Mouse (Mus musculus): Measurements from ENCODE around the gene E130208F15Rik. TPM values are rescaled to one million over a fixed set of nuclear protein-coding genes. Genes with fewer than 3 reads are reported as not detected.

Gene E130208F15Rik
- polyA plus RNA-seq, 1 experiment from 2014 or later: 2.4 TPM

- Histone ChIP-seq H3K9me3 (no peaks in the 10 kb centered on the region), H3K4me2 (peak within 1 kb of the TSS; percentile 85), H3K4me1 (peaks cover 19% of the 10 kb centered on the region; the same call in 1 of the 2 replicates), H3K27ac (peak within 1 kb of the TSS; percentile 64), H3K9ac (peak within 1 kb of the TSS; percentile 35), H3K36me3 (peaks cover 6% of the 10 kb centered on the region), H3K4me3 (replicated peaks) (peak within 1 kb of the TSS; percentile 67), H3K27me3 (replicated peaks) (no peaks in the 10 kb centered on the region)
- 3% methylated on average over 27 of the region's 27 CpGs for WGBS
- ATAC-seq (ENCODE audit: insufficient read depth, low FRiP score, low read depth): peak; percentile 100
These were observed 13.2 kb upstream of the E130208F15Rik start, which contains the start of gene Alkbh6 for GRCm38 (mm10) chr7:30308076-30309005. Gene Alkbh6 (plus strand): TSS chr7:30308717.

- no peak for ATAC-seq (ENCODE audit: insufficient read depth, low FRiP score, low read depth)
- Histone ChIP-seq H3K36me3 (no peaks in the 10 kb centered on the region), H3K4me1 (peaks cover 19% of the 10 kb centered on the region; the same call in 1 of the 2 replicates), H3K4me2 (peak overlapping the region; percentile 85), H3K9ac (peak overlapping the region; percentile 35), H3K27me3 (replicated peaks) (no peaks in the 10 kb centered on the region), H3K4me3 (replicated peaks) (peak overlapping the region; percentile 67), H3K27ac (peak overlapping the region; percentile 36; the same call in 1 of the 2 replicates), H3K9me3 (no peaks in the 10 kb centered on the region)
- WGBS: 56% methylated on average over 15 of the region's 15 CpGs
These were observed 12.0 kb upstream of the E130208F15Rik start for GRCm38 (mm10) chr7:30309395-30310129.

GRCm38 (mm10) chr7:30310136-30310535 is 11.4 kb upstream of the E130208F15Rik start:
- ATAC-seq (ENCODE audit: insufficient read depth, low FRiP score, low read depth): no peak
- Histone ChIP-seq H3K9me3 (no peaks in the 10 kb centered on the region), H3K4me2 (no peak overlapping the region), H3K4me1 (peaks cover 19% of the 10 kb centered on the region; the same call in 1 of the 2 replicates), H3K27ac (no peak overlapping the region), H3K27me3 (replicated peaks) (no peaks in the 10 kb centered on the region), H3K9ac (no peak overlapping the region), H3K4me3 (replicated peaks) (no peak overlapping the region), H3K36me3 (no peaks in the 10 kb centered on the region)
- 81% methylated on average over 12 of the region's 12 CpGs for WGBS

- Histone ChIP-seq H3K9me3 (no peaks in the 10 kb centered on the region), H3K4me1 (peaks cover 13% of the 10 kb centered on the region; the same call in 1 of the 2 replicates), H3K27ac (no peak overlapping the region), H3K27me3 (replicated peaks) (no peaks in the 10 kb centered on the region), H3K4me2 (no peak overlapping the region), H3K36me3 (no peaks in the 10 kb centered on the region), H3K4me3 (replicated peaks) (no peak overlapping the region), H3K9ac (no peak overlapping the region)
- no peak for ATAC-seq (ENCODE audit: insufficient read depth, low FRiP score, low read depth)
- WGBS: 44% methylated on average over 27 of the region's 27 CpGs
These were observed 7.7 kb upstream of the E130208F15Rik start for GRCm38 (mm10) chr7:30313666-30314320.

- WGBS: 6% methylated on average over 9 of the region's 9 CpGs
- Histone ChIP-seq H3K9me3 (no peaks in the 10 kb centered on the region), H3K36me3 (no peaks in the 10 kb centered on the region), H3K4me2 (peak within 1 kb of the TSS; percentile 46), H3K27ac (peak within 1 kb of the TSS; percentile 61), H3K4me3 (replicated peaks) (peak within 1 kb of the TSS; percentile 44), H3K27me3 (replicated peaks) (no peaks in the 10 kb centered on the region), H3K9ac (peak within 1 kb of the TSS; percentile 39), H3K4me1 (0 out of 2 replicates have a peak, but pooled peaks cover 4% of the 10 kb centered on the region)
- peak; percentile 76; the same call in 1 of the 2 replicates for ATAC-seq (ENCODE audit: insufficient read depth, low FRiP score, low read depth)
These were observed 6.8 kb upstream of the E130208F15Rik start, which contains the start of gene Syne4 for GRCm38 (mm10) chr7:30314721-30315155. Gene Syne4 (plus strand): TSS chr7:30314807.

- H3K4me3 ChIP-seq (replicated peaks): peak overlapping the region; percentile 44
- H3K4me2 ChIP-seq: peak overlapping the region; percentile 46
- WGBS: 65% methylated on average over 13 of the region's 13 CpGs
- H3K27me3 ChIP-seq (replicated peaks): no peaks in the 10 kb centered on the region
- H3K9me3 ChIP-seq: no peaks in the 10 kb centered on the region
- ATAC-seq (ENCODE audit: insufficient read depth, low FRiP score, low read depth): no peak
- H3K36me3 ChIP-seq: no peaks in the 10 kb centered on the region
- H3K4me1 ChIP-seq: 0 out of 2 replicates have a peak, but pooled peaks cover 3% of the 10 kb centered on the region
- H3K9ac ChIP-seq: no peak overlapping the region
- no peak overlapping the region for H3K27ac ChIP-seq
These were observed 5.7 kb upstream of the E130208F15Rik start for GRCm38 (mm10) chr7:30315559-30316529.

GRCm38 (mm10) chr7:30318142-30318541 is 3.4 kb upstream of the E130208F15Rik start:
- Histone ChIP-seq H3K9ac (no peak overlapping the region), H3K4me1 (peaks cover 11% of the 10 kb centered on the region; the same call in 1 of the 2 replicates), H3K9me3 (no peaks in the 10 kb centered on the region), H3K36me3 (no peaks in the 10 kb centered on the region), H3K27me3 (replicated peaks) (no peaks in the 10 kb centered on the region), H3K4me3 (replicated peaks) (no peak overlapping the region), H3K4me2 (no peak overlapping the region), H3K27ac (no peak overlapping the region)
- WGBS: 97% methylated on average over 3 of the region's 3 CpGs
- ATAC-seq (ENCODE audit: insufficient read depth, low FRiP score, low read depth): no peak

GRCm38 (mm10) chr7:30320946-30321345 is 594 bp upstream of the E130208F15Rik start:
- no peaks in the 10 kb centered on the region for H3K9me3 ChIP-seq
- 78% methylated on average over 2 of the region's 2 CpGs for whole genome bisulfite sequencing
- no peaks in the 10 kb centered on the region for H3K36me3 ChIP-seq
- no peaks in the 10 kb centered on the region for H3K27me3 ChIP-seq (replicated peaks)
- H3K4me1 ChIP-seq: peaks cover 11% of the 10 kb centered on the region; the same call in 1 of the 2 replicates
- no peak overlapping the region for H3K9ac ChIP-seq
- peak overlapping the region; percentile 75 for H3K4me3 ChIP-seq (replicated peaks)
- ATAC-seq (ENCODE audit: insufficient read depth, low FRiP score, low read depth): no peak
- H3K4me2 ChIP-seq: peak overlapping the region; percentile 78
- no peak overlapping the region for H3K27ac ChIP-seq

- Histone ChIP-seq H3K9ac (peak overlapping the region; percentile 60), H3K4me2 (peak overlapping the region; percentile 78), H3K27ac (peak overlapping the region; percentile 93), H3K4me1 (peaks cover 11% of the 10 kb centered on the region; the same call in 1 of the 2 replicates), H3K36me3 (no peaks in the 10 kb centered on the region), H3K27me3 (replicated peaks) (no peaks in the 10 kb centered on the region), H3K4me3 (replicated peaks) (peak overlapping the region; percentile 75), H3K9me3 (no peaks in the 10 kb centered on the region)
- WGBS: 1% methylated on average over 20 of the region's 20 CpGs
- ATAC-seq (ENCODE audit: insufficient read depth, low FRiP score, low read depth): peak; percentile 99
These were observed 736 bp downstream of the E130208F15Rik start for GRCm38 (mm10) chr7:30322285-30322667.

GRCm38 (mm10) chr7:30322865-30323264 is 1.3 kb downstream of the E130208F15Rik start:
- Histone ChIP-seq H3K9me3 (no peaks in the 10 kb centered on the region), H3K9ac (no peak overlapping the region), H3K36me3 (no peaks in the 10 kb centered on the region), H3K4me2 (peak overlapping the region; percentile 78), H3K4me3 (replicated peaks) (peak overlapping the region; percentile 75), H3K27ac (peak overlapping the region; percentile 92), H3K27me3 (replicated peaks) (no peaks in the 10 kb centered on the region), H3K4me1 (peaks cover 11% of the 10 kb centered on the region; the same call in 1 of the 2 replicates)
- 19% methylated on average over 6 of the region's 6 CpGs for WGBS
- ATAC-seq (ENCODE audit: insufficient read depth, low FRiP score, low read depth): no peak
